Mouse (Mus musculus) retina, postnatal 7 days (tissue): ENCODE measurements around the gene Ush2a.

Source experiments
- DNase-seq: peaks from one replicate; pipeline ENCODE4 v3.0.0-alpha.2; 2012; ENCODE audit warnings: low read depth, low spot score

Gene Ush2a

DNA sequence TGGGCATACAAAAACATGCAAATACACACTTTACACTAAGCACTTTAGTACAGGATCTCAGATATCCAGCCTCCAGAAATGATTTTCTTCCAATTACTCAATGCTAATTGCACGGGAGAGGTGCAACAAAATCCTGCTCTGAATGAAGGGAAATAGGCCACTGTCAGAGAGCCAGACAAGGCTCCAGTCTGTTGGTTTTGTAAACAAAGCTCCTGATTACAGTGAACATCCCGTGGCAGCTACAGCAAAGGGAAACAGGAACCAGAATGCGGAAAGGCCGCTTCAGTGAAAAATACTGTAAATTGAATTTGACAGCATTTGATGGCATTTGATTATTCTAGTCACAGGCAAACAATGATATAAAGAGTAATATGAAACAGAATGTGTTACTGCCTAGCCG, 604.1 kb downstream of the Ush2a start:
- peak; percentile 9 for DNase-seq

DNA sequence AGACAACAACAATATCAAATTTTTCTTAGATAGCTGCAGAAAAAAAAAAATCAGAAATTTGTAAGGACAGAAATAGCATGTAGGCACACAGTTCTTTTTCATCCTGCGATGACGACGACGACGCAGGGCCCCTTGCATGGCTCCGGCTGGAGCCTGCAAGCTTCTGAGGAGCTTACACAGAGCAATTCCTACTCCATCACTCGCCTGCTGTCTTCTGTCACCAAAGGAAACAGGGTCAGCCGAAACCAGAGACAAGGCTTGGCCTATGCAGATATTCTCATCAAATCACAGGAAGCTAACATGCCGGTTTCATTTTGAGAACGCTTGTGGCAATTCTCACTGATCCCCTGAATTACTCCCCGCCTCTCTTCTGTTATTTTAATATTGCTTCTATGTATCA, 604.7 kb downstream of the Ush2a start:
- no peak for DNase-seq

DNA sequence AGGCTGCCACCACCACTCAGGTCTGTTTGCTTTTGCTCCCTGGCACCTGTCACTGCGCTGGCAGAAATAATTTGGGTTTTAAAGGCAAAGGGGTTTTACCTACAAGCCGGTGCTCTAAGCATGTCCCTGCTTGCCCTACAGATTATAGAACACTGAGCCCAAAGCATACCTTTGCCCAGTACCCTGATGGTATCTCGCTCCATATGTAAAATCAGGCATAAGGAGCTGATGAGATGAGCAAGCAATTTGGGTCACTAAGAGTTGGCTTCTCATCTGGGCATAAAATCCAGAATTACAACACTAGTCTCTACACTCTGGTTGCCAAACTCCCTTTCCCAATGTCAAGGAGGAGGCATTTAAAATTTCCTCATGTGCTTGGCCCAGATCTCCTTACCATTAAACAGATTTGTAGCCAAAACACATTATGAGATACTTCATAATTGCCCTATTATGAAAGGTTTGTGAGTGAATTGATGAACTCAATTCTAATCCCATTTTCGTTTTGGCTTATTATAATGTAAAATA, 616.8 kb downstream of the Ush2a start:
- DNase-seq = no peak

DNA sequence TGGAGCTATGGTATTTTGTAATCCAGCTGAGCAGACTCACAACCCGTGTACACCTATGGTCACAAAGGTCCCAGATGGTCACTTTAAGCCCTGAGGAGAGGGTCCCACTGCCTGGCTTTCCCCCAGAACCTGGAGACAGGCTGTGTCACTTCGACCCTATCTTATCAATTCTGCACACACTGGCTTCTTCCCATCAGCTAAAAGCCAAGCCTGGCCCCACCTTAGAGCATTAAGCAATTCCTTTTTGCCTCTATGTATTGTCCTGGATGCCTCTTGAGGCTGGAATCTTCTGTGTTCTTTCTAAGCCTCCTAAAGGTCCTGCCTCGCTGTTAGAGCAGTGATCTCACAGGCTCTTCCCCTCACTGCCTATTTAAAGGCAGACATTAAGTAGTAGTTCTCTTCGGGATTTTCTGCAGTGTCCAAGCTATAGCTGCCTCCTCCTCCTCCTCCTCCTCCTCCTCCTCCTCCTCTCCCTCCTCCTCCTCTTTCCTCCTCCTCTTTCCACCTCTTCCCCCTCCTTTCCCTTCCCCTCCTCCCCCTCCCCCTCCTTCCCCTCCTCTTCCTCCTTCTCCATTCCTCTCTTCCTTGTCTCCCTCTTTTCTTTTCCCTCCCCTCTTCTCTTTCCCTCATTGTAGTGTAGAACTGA, 635.2 kb downstream of the Ush2a start:
- DNase-seq = no peak

DNA sequence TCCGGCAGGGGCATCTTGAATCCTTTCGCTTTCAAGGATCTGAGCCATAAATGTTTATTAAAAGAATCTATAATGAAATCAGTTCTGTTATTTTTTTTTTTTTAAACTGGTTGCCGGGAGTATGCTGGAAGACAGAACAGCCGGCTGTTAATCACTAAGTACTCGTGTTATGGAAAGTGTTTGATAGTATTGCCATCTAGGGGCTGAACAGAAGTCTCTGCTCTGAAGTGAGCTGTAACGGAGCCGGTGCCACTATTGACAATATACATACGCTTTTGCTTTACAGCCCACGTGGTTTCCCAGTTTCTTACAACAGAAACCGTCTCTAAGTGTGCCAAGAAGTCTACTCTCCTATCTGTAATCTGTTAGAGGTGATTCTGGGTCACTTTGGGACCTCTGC, 642.3 kb downstream of the Ush2a start:
- no peak for DNase-seq

DNA sequence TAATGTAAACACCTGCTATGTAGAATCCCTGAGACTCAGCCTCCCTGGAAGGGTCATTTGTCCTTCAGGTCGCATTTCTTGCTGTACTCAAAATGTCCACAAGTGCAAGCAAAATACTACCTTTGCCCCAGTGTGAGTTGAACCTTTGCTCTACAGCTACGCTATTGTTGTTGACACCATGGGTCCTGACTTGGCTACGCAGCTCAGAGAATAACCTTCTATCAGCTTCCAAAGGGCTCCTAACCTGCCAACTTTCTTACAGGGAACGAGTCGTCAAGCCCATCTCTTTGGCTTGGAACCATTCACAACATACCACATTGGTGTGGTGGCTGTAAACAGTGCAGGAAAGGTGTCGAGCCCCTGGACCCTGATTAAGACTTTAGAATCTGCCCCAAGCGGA, 644.4 kb downstream of the Ush2a start:
- DNase-seq = no peak

- DNase-seq = no peak
Measured at GRCm38 (mm10) chr1:188910656-188911055, 648.8 kb downstream of the Ush2a start.

- DNase-seq = no peak
Measured at GRCm38 (mm10) chr1:188919946-188920345, 658.1 kb downstream of the Ush2a start.

DNA sequence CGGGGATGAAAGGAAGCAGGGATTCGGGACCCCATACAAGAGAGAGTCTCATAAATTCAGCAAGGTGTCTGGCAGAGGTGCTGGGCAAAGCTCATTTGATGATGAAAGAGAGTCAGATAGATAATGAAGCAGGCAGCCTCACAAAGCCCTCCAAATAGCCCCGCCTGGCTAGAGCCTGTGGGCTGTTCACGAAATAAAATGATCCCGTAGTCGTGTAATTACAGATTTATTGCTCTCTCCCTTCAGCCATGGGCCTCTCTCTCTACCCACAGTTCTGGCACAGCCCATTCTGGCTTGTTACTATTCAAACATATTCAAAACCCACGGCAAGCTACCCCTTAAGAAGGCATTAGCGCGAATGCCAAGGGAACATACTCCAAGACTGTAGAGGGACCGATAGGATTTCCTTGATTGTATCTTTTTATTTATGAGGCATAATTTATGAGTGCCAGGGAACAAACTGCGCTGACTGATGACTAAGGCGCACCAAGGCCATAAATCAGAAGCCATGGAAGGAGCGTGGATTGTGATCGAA, 675.5 kb downstream of the Ush2a start:
- no peak for DNase-seq

- DNase-seq = no peak
Measured at GRCm38 (mm10) chr1:188945326-188945725, 683.5 kb downstream of the Ush2a start.

DNA sequence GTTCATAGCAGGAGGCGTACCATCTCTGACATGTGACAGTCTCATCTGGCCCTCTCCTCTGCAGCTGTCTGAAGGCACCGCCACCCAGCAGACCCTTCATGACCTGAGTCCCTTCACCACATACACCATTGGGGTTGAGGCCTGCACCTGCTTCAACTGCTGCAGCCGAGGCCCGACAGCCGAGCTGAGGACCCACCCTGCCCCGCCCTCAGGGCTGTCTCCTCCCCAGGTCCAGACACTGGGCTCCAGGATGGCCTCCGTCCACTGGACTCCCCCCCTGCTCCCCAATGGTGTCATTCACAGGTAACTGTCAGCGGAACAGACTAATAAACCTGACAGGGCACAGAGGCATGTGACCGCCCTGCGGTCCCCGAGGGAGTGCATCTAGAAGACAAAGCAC, 685.0 kb downstream of the Ush2a start:
- DNase-seq = no peak

GRCm38 (mm10) chr1:188947794-188948193, 686.0 kb downstream of the Ush2a start:
- DNase-seq = no peak

DNA sequence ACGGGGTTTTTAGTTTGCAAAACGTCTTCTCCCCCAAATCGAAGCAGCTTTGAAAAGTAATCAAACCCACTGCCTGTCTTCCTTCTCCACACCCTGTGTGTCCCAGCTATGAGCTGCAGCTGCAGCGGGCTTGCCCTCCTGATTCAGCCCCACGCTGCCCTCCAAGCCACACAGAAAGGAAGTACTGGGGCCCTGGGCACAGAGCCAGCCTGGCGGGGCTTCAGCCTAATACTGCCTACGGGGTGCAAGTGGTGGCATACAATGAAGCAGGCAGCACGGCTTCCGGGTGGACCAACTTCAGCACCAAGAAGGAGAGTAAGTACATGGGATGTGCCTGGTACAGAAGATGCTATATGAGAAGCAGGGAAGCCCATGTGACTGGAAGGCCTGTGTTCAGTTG, 686.5 kb downstream of the Ush2a start:
- DNase-seq = no peak

DNA sequence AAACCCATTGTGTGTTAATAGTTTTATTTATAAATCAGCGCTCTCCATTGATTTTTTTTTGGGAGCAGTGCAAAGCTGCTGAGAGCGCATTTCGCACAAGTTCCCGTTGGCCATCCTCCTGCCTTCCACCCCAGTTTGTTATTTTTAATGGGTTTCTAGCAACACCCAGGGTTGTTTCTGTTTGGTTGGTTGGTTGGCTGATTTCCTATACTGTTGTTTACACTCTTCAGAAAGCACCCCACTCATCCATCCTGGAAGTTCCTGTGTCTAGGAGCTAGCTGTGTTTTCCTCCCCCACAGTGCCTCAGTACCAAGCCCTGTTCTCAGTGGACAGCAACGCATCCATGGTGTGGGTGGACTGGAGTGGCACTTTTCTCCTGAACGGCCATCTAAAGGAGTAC, 689.3 kb downstream of the Ush2a start:
- DNase-seq = no peak

- no peak for DNase-seq
Measured at GRCm38 (mm10) chr1:188952501-188952900, 690.7 kb downstream of the Ush2a start.

DNA sequence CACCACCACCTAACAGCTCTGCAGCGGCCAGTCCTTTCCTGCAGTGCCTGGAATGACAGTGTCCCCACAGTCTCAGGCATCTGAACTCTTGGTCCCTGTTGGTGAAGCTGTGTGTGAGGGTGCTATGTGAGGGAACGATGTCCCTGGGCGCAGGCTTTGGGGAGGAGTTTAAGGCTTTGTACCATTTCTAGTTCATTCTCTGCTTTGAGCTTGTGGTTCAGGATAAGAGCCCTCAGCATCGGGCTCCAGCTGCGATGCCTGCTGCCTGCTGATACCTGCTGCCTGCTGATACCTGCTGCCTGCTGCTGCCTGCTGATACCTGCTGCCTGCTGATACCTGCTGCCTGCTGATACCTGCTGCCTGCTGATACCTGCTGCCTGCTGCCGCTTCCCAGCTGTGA, 711.3 kb downstream of the Ush2a start:
- no peak for DNase-seq

DNA sequence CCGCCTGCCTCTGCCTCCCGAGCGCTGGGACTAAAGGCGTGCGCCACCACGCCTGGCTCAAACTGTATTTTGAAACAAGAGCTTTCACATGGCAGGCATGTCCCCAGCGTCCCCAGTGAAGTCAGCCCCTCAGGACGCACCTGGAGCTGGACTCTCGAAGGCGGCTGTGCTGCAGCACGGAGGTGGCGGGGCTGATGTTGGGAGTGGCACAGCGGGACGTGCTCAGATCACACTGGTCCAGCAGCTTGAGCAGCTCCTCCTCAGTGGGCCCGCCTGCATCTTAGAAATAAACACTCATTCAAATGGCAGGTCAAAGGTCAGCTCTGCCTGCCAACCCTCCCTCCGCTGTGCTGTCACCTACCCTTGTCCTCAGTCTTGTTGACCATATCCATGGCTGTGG, 712.1 kb downstream of the Ush2a start:
- DNase-seq = no peak

- DNase-seq = peak; percentile 32
Measured at GRCm38 (mm10) chr1:188980050-188980449, 718.2 kb downstream of the Ush2a start.

DNA sequence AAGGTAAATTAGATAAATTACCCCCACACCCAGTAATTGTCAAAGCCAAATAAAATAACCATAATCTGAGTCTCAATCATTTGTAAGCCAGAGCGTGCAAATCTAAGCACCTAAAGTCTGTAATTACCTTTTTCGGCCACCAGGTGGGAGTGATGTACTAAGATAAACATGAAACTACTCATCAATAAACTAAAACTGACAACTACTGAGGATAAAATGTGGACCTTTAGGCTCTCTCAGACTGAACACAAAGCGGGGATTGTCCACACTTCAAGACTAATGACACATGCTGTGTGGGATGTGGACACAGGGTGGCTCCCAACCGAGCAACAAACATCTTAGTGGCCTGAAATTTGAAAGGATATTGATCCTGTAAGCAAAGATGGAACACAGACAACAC, 731.4 kb downstream of the Ush2a start:
- peak; percentile 43 for DNase-seq

GRCm38 (mm10) chr1:188997921-188998320, 736.1 kb downstream of the Ush2a start:
- DNase-seq = no peak

GRCm38 (mm10) chr1:188999981-189000380, 738.2 kb downstream of the Ush2a start:
- no peak for DNase-seq

DNA sequence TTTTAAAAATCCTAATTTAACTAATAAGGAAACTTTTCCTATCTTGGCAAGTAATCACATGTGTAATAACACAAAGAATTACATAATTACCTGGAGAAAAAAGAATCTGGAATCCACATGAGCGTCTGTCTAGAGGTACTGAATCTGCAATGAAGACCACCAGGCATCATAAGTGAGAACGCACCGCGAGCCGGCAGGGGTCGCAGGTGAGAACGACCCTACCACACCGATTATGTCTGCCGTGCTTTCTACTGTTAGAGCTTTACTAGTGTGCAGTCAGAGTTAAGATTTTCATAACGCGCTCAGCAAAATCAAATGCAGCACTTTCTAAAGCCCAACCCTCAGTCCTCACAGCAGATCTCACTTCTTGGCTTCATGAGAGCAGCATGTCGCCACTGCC, 740.0 kb downstream of the Ush2a start:
- no peak for DNase-seq

GRCm38 (mm10) chr1:189004774-189005173, 743.0 kb downstream of the Ush2a start:
- no peak for DNase-seq

DNA sequence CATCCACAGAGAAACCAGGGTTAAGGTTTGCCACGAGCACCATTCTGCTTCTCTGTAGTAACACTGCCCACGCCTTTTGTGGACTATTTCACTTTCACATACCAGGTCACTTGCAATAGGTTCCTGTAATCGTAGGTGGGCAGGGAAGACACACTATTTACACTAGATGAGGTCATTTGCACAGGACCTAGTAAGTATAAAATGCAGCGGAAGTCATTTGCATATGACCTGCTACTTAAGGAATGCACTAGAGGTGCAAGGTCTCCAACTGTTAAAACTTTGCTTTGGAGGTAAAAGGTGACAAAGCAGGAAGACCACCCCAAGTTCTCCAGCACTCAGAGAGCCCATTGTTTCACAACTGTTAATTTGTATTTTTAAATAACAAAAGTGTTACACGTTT, 744.4 kb downstream of the Ush2a start:
- DNase-seq = no peak
